Mouse (Mus musculus) embryonic facial prominence, embryonic 12.5 days (tissue): ENCODE results near the gene Gdnf. TPM values are rescaled to one million over a fixed set of nuclear protein-coding genes. Genes with fewer than 3 reads are reported as not detected.

Source experiments
- ATAC-seq: fragments of 200-750 bp; cut with Nextera tagmentation; 2 replicates; pipeline ENCODE4 v1.8.0; 2017; ENCODE audit not compliant: insufficient number of reproducible peaks, insufficient read depth, low FRiP score, low TSS enrichment
- H3K27ac ChIP-seq: fragments of 300-500 bp; sonication (generic); 2 replicates; pipeline ENCODE4 v1.5.1; 2016; ENCODE audit warnings: mild to moderate bottlenecking
- H3K27me3 ChIP-seq: fragments of 300-500 bp; sonication (generic); 2 replicates; pipeline ENCODE4 v1.6.1; 2016; ENCODE audit warnings: mild to moderate bottlenecking, moderate library complexity
- H3K36me3 ChIP-seq: fragments of 300-500 bp; sonication (generic); 2 replicates; pipeline ENCODE4 v1.6.1; 2016; ENCODE audit warnings: mild to moderate bottlenecking
- H3K4me1 ChIP-seq: fragments of 300-500 bp; sonication (generic); 2 replicates; pipeline ENCODE4 v1.6.1; 2016
- H3K4me2 ChIP-seq: fragments of 300-500 bp; sonication (generic); replicated peaks from 2 replicates; pipeline ENCODE4 v1.6.1; 2016; ENCODE audit warnings: mild to moderate bottlenecking, moderate library complexity
- H3K4me3 ChIP-seq: fragments of 300-500 bp; sonication (generic); 2 replicates; pipeline ENCODE4 v1.5.1; 2016; ENCODE audit warnings: mild to moderate bottlenecking
- H3K9ac ChIP-seq: fragments of 300-500 bp; sonication (generic); 2 replicates; pipeline ENCODE4 v1.6.1; 2016; ENCODE audit warnings: mild to moderate bottlenecking, moderate library complexity
- H3K9me3 ChIP-seq: fragments of 300-500 bp; sonication (generic); 2 replicates; pipeline ENCODE4 v1.6.1; 2016; ENCODE audit warnings: mild to moderate bottlenecking, moderate library complexity
- WGBS: fragments of 180-500 bp; shearing (Covaris S2); methylation state at CpG from one replicate; pipeline ENCODE4 v1.1.7; 2016; 5-methylcytosine and 5-hydroxymethylcytosine counted together
- polyA plus RNA-seq: library from polyadenylated mRNA; unstranded; fragments of >200 nt; fragmentation: Nextera tagmentation; extraction: Ambion mirVana; gene quantifications from 2 replicates; pipeline ENCODE4 v1.2.1, GENCODE M21; 2016

Gene Gdnf
- polyA plus RNA-seq, 1 experiment from 2014 or later, result 0.82 TPM

- ATAC-seq, result no peak
Measured at GRCm38 (mm10) chr15:7814917-7815316, 4.3 kb downstream of the Gdnf start.

DNA sequence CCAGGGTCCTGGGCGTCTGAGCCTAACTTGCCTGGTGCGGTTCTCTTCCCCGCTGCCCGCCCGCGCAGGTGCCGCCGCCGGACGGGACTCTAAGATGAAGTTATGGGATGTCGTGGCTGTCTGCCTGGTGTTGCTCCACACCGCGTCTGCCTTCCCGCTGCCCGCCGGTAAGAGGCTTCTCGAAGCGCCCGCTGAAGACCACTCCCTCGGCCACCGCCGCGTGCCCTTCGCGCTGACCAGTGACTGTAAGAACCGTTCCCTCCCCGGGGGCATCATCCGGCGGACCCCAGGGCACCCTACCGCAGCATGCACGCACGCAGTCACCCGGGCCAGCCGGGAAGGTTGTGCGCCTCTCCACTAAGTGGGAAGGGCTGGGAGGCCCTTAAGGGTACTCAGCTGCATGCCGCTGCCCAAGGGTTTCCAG is 4.9 kb downstream of the Gdnf start:
- Histone ChIP-seq H3K27ac (no peak overlapping the region), H3K4me1 (peaks cover 25% of the 10 kb centered on the region), H3K9me3 (no peaks in the 10 kb centered on the region), H3K9ac (no peak overlapping the region), H3K36me3 (no peaks in the 10 kb centered on the region), H3K27me3 (peaks cover 89% of the 10 kb centered on the region), H3K4me3 (peak overlapping the region; percentile 30), H3K4me2 (peak overlapping the region; percentile 55)
- WGBS, result 3% methylated on average over 36 of the region's 36 CpGs
- no peak for ATAC-seq

More at GRCm38 (mm10) chr15:7814917-7815316, 4.3 kb downstream of the Gdnf start:
- peak overlapping the region; percentile 55 for H3K4me2 ChIP-seq
- H3K4me3 ChIP-seq, result peak overlapping the region; percentile 30; the same call in 1 of the 2 replicates
- H3K9ac ChIP-seq, result no peak overlapping the region
- no peaks in the 10 kb centered on the region for H3K9me3 ChIP-seq
- H3K4me1 ChIP-seq, result peaks cover 25% of the 10 kb centered on the region
- H3K36me3 ChIP-seq, result no peaks in the 10 kb centered on the region
- WGBS, result 2% methylated on average over 13 of the region's 13 CpGs
- peaks cover 89% of the 10 kb centered on the region for H3K27me3 ChIP-seq
- H3K27ac ChIP-seq, result no peak overlapping the region

- Histone ChIP-seq H3K9me3 (no peaks in the 10 kb centered on the region), H3K4me2 (no peak overlapping the region), H3K27ac (no peak overlapping the region), H3K9ac (no peak overlapping the region), H3K4me3 (no peak overlapping the region), H3K4me1 (no peaks in the 10 kb centered on the region), H3K36me3 (no peaks in the 10 kb centered on the region), H3K27me3 (peaks cover 22% of the 10 kb centered on the region)
- ATAC-seq, result no peak
- WGBS, result 73% methylated on average over 6 of the region's 6 CpGs
Measured at GRCm38 (mm10) chr15:7823886-7824285, 13.2 kb downstream of the Gdnf start.

- Histone ChIP-seq H3K36me3 (no peaks in the 10 kb centered on the region), H3K27ac (no peak overlapping the region), H3K9ac (no peak overlapping the region), H3K4me2 (no peak overlapping the region), H3K4me1 (no peaks in the 10 kb centered on the region), H3K27me3 (0 out of 2 replicates have a peak, but pooled peaks cover 8% of the 10 kb centered on the region), H3K9me3 (no peaks in the 10 kb centered on the region), H3K4me3 (no peak overlapping the region)
- ATAC-seq, result no peak; the same call in 1 of the 2 replicates
- WGBS, result 55% methylated on average over 6 of the region's 6 CpGs
Measured at GRCm38 (mm10) chr15:7825530-7825929, 14.9 kb downstream of the Gdnf start.

DNA sequence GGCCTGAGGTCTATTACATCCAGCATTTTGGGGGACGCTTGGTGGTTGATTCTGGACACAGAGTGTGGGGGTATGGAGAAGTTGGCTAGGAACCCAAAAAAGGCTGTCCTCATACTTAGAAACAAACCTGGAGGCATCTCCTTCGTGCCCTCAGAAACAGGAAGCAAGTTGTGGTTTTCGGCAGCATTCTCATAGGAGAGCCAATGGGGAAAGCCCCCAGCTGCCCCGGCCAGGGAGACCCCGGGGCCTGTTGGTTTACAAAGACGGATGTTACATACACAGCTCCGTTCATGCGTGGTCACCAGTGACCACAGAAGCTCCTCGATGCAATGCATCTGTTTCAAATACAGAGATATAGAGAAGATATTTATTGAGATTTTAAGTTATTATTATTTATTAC is 24.8 kb downstream of the Gdnf start:
- Histone ChIP-seq H3K27me3 (no peaks in the 10 kb centered on the region), H3K4me3 (no peak overlapping the region), H3K4me2 (no peak overlapping the region), H3K36me3 (no peaks in the 10 kb centered on the region), H3K9ac (no peak overlapping the region), H3K4me1 (peaks cover 5% of the 10 kb centered on the region), H3K9me3 (no peaks in the 10 kb centered on the region), H3K27ac (no peak overlapping the region)
- no peak for ATAC-seq
- 80% methylated on average over 9 of the region's 9 CpGs for WGBS

- no peak overlapping the region for H3K4me2 ChIP-seq
- WGBS, result 43% methylated on average over 8 of the region's 8 CpGs
- ATAC-seq, result no peak
Measured at GRCm38 (mm10) chr15:7838060-7838920, 27.6 kb downstream of the Gdnf start.

DNA sequence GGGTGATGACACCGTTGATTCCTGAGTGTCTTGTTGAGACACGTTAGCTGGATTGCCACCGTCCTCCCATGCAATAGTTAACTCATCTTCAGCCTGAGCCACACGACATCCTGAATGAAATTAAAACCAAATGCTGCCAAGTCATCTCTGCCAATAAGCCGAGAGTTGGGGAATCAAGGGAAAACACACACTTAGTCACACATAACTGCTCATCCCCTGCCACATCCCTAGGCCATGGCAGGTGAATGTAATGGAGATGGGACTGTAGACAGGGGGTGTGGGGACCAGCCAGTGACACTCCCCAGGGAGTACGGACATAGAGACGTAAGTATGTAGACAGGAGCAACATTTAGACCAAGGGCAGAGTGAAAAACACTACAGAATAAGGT is 28.3 kb downstream of the Gdnf start:
- H3K4me2 ChIP-seq, result no peak overlapping the region
- H3K27ac ChIP-seq, result no peak overlapping the region
- H3K27me3 ChIP-seq, result no peaks in the 10 kb centered on the region
- no peaks in the 10 kb centered on the region for H3K36me3 ChIP-seq
- peaks cover 5% of the 10 kb centered on the region for H3K4me1 ChIP-seq
- no peak overlapping the region for H3K9ac ChIP-seq
- ATAC-seq, result no peak
- H3K9me3 ChIP-seq, result no peaks in the 10 kb centered on the region
- H3K4me3 ChIP-seq, result no peak overlapping the region
- 43% methylated on average over 7 of the region's 7 CpGs for WGBS

More at GRCm38 (mm10) chr15:7838060-7838920, 27.6 kb downstream of the Gdnf start:
- H3K9me3 ChIP-seq, result no peaks in the 10 kb centered on the region
- H3K27me3 ChIP-seq, result no peaks in the 10 kb centered on the region
- H3K4me1 ChIP-seq, result peaks cover 5% of the 10 kb centered on the region
- 0 out of 2 replicates have a peak overlapping the region, but pooled peaks have one; percentile 38 for H3K27ac ChIP-seq
- no peak overlapping the region for H3K4me3 ChIP-seq
- no peaks in the 10 kb centered on the region for H3K36me3 ChIP-seq
- no peak overlapping the region for H3K9ac ChIP-seq

DNA sequence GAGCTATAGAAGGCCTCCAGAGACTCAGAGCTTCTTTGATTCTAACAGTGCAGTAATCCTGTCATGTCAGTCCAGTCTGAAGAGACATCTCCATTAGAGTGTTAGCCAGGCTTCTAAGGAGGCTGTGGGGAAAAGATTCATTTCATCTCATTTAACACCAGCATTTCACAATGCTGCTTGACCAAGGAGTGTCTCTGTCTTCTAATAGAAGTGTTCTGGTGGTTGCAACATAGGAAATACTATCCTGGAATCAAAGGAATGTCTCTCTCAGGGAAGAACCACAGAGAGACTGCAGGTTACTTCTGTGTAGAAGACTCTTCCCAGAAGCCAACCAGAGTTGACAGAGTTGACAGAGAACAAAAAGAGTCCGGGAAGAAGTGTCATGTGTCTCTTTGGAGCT is 31.0 kb downstream of the Gdnf start:
- Histone ChIP-seq H3K4me3 (no peak overlapping the region), H3K27me3 (no peaks in the 10 kb centered on the region), H3K9ac (no peak overlapping the region), H3K27ac (no peak overlapping the region), H3K4me1 (peaks cover 5% of the 10 kb centered on the region), H3K9me3 (no peaks in the 10 kb centered on the region), H3K36me3 (no peaks in the 10 kb centered on the region), H3K4me2 (no peak overlapping the region)
- WGBS, result 80% methylated on average over 1 of the region's 1 CpGs
- no peak for ATAC-seq

- Histone ChIP-seq H3K27ac (no peak overlapping the region), H3K27me3 (no peaks in the 10 kb centered on the region), H3K4me2 (no peak overlapping the region), H3K4me1 (peaks cover 5% of the 10 kb centered on the region), H3K4me3 (no peak overlapping the region), H3K36me3 (no peaks in the 10 kb centered on the region), H3K9ac (no peak overlapping the region), H3K9me3 (no peaks in the 10 kb centered on the region)
- 80% methylated on average over 4 of the region's 4 CpGs for WGBS
- no peak for ATAC-seq
Measured at GRCm38 (mm10) chr15:7842398-7842797, 31.8 kb downstream of the Gdnf start.

DNA sequence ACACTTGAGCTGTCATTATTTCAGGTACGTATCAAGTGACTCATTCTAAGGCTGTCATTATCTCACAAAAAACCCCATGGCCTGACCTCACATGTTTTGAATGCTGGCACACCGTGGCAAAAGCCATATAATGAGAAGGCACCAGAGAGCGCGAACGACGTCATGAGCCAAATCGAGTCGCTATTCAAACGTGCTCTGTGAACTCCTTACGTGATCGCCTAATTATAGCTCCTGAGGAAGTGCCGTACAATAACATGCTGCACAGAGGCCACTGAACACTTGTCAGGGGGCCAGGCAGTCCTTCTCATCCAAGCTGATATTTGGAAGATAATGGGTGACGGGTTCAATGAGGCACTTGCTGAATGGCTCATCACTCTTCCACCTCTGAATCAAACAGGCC is 46.8 kb downstream of the Gdnf start:
- no peak for ATAC-seq
- H3K27me3 ChIP-seq, result no peaks in the 10 kb centered on the region
- 78% methylated on average over 13 of the region's 13 CpGs for WGBS
- no peaks in the 10 kb centered on the region for H3K4me1 ChIP-seq
- no peak overlapping the region for H3K4me2 ChIP-seq
- H3K27ac ChIP-seq, result no peak overlapping the region
- H3K36me3 ChIP-seq, result no peaks in the 10 kb centered on the region
- H3K9ac ChIP-seq, result no peak overlapping the region
- H3K9me3 ChIP-seq, result no peaks in the 10 kb centered on the region
- H3K4me3 ChIP-seq, result no peak overlapping the region

- Histone ChIP-seq H3K9me3 (no peaks in the 10 kb centered on the region), H3K4me1 (no peaks in the 10 kb centered on the region), H3K36me3 (no peaks in the 10 kb centered on the region), H3K27ac (no peak overlapping the region), H3K27me3 (no peaks in the 10 kb centered on the region), H3K4me2 (no peak overlapping the region), H3K4me3 (no peak overlapping the region), H3K9ac (no peak overlapping the region)
- no peak for ATAC-seq
- 72% methylated on average over 5 of the region's 5 CpGs for WGBS
Measured at GRCm38 (mm10) chr15:7858841-7859240, 48.2 kb downstream of the Gdnf start.

DNA sequence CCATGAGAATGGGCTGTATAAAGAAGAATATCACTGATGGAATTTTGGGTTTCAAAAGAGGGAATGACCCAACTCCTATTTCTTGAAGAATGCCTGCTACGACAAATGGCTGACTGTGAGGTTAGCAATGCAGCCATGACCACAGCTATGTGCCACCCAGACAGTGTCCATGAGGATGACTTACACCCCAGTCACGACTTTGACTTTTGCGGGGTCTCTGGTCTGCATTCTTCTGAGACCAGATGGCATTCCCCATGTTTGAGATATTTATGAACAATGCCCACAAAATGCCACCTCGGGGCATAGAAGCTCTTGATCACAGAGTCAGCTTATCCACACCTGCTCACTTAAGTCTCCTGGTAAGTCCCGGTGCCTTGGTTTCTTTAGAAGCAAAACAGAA is 52.2 kb downstream of the Gdnf start:
- Histone ChIP-seq H3K9ac (no peak overlapping the region), H3K36me3 (no peaks in the 10 kb centered on the region), H3K4me2 (no peak overlapping the region), H3K9me3 (no peaks in the 10 kb centered on the region), H3K27me3 (no peaks in the 10 kb centered on the region), H3K4me1 (no peaks in the 10 kb centered on the region), H3K4me3 (no peak overlapping the region), H3K27ac (no peak overlapping the region)
- ATAC-seq, result no peak
- 84% methylated on average over 5 of the region's 5 CpGs for WGBS
